Mouse (Mus musculus) cerebellum, adult 9-10 months (tissue): Measurements from ENCODE around the gene Gm10272.
"Not testable (repeated sequence)": the region's sequence is repeated elsewhere in the genome, so short reads cannot be mapped to it uniquely, and the experiment has no call there.

Source experiments
- DNase-seq: peaks from one replicate; pipeline ENCODE4 v3.0.0; 2022

The Gm10272 gene

GRCm38 (mm10) chr10:77706326-77706725, at the start of gene Gm10272:
Gm10272 (plus strand) TSS chr10:77706626.
- DNase-seq: no peak

- no peak for DNase-seq
Observed at GRCm38 (mm10) chr10:77658286-77658994, 48.0 kb upstream of the Gm10272 start.

- no peak for DNase-seq
Observed at GRCm38 (mm10) chr10:77663949-77664665, 42.3 kb upstream of the Gm10272 start.

DNA sequence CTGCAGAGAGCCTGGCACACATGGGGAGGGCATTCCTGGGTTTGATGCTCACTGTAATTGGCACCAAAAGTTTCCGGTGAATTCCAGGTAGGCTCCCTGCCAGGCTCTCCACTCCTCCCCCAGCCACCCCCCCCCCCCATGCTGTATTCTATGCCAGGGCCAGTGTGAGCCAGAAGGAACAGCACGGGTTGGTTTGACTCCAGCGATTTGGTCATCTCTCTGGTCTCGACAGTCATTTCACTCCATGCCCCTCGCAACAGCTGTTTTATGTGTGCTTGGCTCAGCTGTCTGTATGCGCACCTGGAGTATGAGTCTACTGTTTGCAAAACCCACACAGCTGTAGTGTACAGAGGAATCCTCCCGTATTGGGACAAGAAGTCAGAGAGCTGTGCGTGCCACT, 40.1 kb upstream of the Gm10272 start:
- no peak for DNase-seq

- DNase-seq: no peak
Observed at GRCm38 (mm10) chr10:77667402-77667801, 39.0 kb upstream of the Gm10272 start.

DNA sequence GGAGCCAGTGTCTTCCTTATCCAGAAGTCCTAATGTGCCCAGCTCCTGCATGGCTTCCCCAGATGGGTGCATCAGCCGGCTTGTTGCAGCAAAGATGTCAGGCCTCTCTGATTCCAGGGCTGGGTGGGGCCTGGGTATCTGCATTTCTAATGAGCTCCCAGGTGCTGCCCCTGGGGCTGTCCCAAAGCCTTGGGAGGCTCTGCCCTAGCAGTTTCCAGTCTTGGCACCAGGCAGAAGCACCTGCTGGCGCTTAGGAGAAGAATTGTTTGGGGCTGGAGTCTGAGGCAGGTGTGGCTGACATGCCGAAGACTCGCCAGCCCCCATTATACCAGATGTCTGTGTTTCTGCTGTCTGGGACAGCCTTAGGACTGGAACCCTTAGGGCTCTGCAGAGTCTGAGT, 35.7 kb upstream of the Gm10272 start:
- no peak for DNase-seq

- no peak for DNase-seq
Observed at GRCm38 (mm10) chr10:77671519-77671918, 34.9 kb upstream of the Gm10272 start.

- no peak for DNase-seq
Observed at GRCm38 (mm10) chr10:77673765-77674164, 32.7 kb upstream of the Gm10272 start.

DNA sequence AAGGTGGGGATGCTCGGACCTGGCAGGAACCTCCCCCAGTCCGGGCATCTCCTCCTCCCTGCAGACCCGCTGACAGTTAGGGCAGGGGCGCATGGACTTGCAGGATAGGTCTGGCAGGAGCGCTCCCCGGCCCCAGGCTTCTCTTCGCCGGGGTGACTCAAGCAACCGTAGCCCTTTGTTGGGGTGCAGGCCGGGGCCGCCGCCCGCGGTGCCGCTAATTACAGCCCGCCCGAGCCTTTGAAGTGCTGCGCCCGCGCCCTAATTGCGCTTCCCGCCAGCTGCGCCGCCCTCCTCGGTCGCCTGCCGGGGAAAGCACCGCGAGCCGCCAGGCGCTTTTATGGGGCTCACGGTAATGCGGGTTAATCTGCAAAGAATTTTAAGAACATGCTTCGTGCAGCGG, 28.9 kb upstream of the Gm10272 start:
- no peak for DNase-seq

DNA sequence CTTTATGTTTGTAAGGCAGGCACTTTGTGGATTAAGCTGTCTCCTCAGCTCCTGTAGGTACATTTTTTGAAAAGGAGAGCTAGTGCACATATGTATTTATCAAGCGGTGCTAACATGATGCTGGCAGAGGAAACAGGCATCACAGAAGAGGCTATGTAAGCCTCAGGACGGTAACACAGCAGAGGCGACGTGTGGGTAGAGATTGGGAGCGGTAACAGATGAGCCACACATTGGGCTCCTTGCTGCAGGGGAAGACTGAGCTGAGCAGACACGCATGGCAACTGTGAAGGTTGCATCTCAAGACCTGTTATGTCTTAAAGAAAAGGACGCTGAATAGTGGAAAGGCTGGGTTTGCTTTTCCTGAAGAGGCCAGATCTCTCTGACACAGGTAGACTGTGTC, 23.4 kb upstream of the Gm10272 start:
- DNase-seq: no peak

- no peak for DNase-seq
Observed at GRCm38 (mm10) chr10:77684181-77684580, 22.2 kb upstream of the Gm10272 start.

- DNase-seq: no peak
Observed at GRCm38 (mm10) chr10:77685895-77686664, 20.3 kb upstream of the Gm10272 start, which contains the start of gene Tspear. Tspear (plus strand) TSS chr10:77686569.

- DNase-seq: no peak
Observed at GRCm38 (mm10) chr10:77687021-77687420, 19.4 kb upstream of the Gm10272 start.

- not testable (repeated sequence) for DNase-seq
Observed at GRCm38 (mm10) chr10:77690356-77690807, 16.0 kb upstream of the Gm10272 start, which contains the start of gene Gm19402. Gm19402 (minus strand) TSS chr10:77690757.

GRCm38 (mm10) chr10:77697133-77697532, 9.3 kb upstream of the Gm10272 start, which contains the start of gene Gm9508:
Gm9508 (minus strand) TSS chr10:77697233.
- DNase-seq: no peak

GRCm38 (mm10) chr10:77709831-77710230, 3.4 kb downstream of the Gm10272 start:
- no peak for DNase-seq

GRCm38 (mm10) chr10:77711157-77711556, 4.7 kb downstream of the Gm10272 start, which contains the start of gene Gm10024:
Gm10024 (plus strand) TSS chr10:77711457.
- DNase-seq: not testable (repeated sequence)

DNA sequence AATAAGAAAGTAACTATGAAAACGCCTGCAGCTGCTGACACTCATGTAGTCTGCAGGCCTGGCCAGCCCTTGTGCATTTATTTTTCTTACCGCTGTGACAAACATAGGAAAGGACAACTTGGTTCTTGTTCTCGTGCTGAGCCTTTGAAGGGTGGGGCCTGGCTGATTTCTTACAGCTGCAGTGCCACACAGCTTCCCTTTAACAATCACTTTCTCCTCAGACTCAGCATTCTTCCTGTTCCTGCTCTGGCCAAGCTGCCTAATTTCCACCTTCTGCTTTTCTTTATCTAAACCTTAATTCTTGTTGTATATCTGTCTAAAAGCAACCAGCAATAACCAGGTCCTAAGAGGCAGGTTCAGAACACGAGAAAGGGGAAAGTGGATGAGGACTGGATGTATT, 7.3 kb downstream of the Gm10272 start:
- no peak for DNase-seq

DNA sequence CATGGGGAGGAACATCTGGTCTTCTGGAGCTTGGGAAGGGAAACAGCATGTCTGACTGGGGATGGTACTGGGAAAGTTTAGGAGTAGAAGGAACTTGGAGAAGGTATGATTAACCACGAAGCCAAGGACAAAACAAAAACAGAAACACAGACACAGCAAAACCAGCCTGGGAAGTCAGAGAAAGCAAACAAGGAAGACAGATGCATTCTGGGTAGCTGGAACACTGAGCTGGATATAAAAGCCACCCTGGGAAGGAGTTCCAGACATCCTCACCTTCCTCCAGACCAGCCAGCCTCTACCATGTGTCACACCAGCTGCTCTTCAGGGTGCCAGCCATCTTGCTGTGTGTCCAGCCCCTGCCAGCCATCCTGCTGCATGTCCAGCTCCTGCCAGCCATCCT, 9.1 kb downstream of the Gm10272 start, which contains the start of gene Gm10142:
Gene Gm10142, plus strand, starts transcription at position 301 of the 400 bp plus-strand sequence.
- DNase-seq: no peak

DNA sequence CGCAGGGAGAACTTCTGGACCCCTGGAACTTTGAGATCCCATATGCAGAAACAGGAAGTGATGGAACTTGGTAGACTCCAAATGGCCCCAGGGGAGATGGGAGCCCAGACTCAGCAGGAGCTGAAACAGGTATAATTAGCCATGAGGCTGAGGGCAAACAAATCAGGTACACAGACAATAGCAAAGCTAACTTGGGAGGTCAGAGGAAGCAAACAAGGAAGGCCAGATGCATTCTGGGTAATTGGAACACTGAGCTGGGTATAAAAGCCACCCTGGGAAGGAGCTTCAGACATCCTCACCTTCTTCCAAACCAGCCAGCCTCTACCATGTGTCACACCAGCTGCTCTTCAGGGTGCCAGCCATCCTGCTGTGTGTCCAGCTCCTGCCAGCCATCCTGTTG, 13.9 kb downstream of the Gm10272 start, which contains the start of gene Krtap12-1:
Gene Krtap12-1, plus strand, starts transcription at position 301 of the 400 bp plus-strand sequence.
- DNase-seq: not testable (repeated sequence)

GRCm38 (mm10) chr10:77724855-77725254, 18.4 kb downstream of the Gm10272 start:
- DNase-seq: no peak

DNA sequence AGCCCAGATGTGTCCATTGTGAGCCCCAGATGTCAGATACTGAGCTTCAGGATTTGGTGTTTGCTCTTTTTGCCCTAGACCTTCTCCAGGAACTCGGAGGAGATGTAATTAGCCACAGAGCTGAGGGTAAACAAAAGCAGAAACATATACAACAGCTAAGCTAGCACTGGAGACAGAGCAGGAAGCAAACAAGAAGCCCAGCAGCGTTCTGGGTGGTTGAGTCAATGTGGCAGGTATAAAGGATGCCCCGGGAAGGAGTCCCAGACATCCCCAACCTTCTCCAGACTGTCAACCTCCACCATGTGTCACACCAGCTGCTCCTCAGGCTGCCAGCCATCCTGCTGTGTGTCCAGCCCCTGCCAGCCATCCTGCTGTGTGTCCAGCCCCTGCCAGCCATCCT, 19.8 kb downstream of the Gm10272 start, which contains the start of gene Gm10100:
Gene Gm10100, plus strand, starts transcription at position 301 of the 400 bp plus-strand sequence.
- DNase-seq: peak; percentile 6

DNA sequence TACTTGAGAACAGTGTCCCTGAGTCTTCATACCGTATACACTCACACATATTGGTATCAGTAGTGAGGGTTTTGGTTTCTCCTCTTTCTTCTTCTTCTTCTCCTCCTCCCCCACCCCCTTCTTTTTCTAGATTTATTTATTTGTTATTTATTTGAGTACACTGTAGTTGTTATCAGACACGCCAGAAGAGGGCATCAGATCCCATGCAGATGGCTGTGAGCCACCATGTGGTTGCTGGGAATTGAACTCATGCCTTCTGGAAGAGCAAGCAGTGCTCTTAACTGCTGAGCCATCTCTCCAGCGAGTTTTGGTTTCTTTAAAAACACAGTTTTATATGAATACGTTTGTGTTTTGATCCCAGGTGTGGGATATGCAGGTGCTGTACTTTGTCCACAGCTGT, 21.9 kb downstream of the Gm10272 start:
- DNase-seq: no peak
